Mouse (Mus musculus): ENCODE results near the gene Fam213a. TPM values are rescaled to one million over a fixed set of nuclear protein-coding genes. Genes with fewer than 3 reads are reported as not detected.
A peak's percentile ranks its signal among the peaks of the same experiment; 100 is the strongest.

The Fam213a gene
- polyA plus RNA-seq, 1 experiment from 2014 or later, result 80.5 TPM

GRCm38 (mm10) chr14:40956252-40957146, 57.1 kb downstream of the Fam213a start:
- H3K36me3 ChIP-seq (ENCODE audit: insufficient read depth, low read length), result no peaks in the 10 kb centered on the region
- WGBS, result 24% methylated on average over 13 of the region's 13 CpGs
- peak overlapping the region; percentile 13; the same call in 1 of the 2 replicates for H3K4me2 ChIP-seq (ENCODE audit: low read length)
- peak; percentile 62 for DNase-seq (ENCODE audit: low spot score)
- peak overlapping the region; percentile 82 for H3K27ac ChIP-seq
- H3K9ac ChIP-seq (ENCODE audit: low read depth, low read length), result peak overlapping the region; percentile 19; the same call in 1 of the 2 replicates
- TF ChIP-seq CTCF (IDR thresholded peaks at IDR 0.05; ENCODE audit: low read depth), result peak; percentile 30; the same call in 1 of the 2 replicates
- H3K4me1 ChIP-seq (replicated peaks; ENCODE audit: insufficient read depth, low read length), result peaks cover 68% of the 10 kb centered on the region
- H3K9me3 ChIP-seq (replicated peaks; ENCODE audit: low read length), result no peaks in the 10 kb centered on the region
- H3K27me3 ChIP-seq (ENCODE audit: insufficient read depth, low read length), result no peaks in the 10 kb centered on the region
- no peak overlapping the region for H3K4me3 ChIP-seq (replicated peaks; ENCODE audit: low read depth, low read length)
- peak; percentile 66 for ATAC-seq (replicated peaks; ENCODE audit: low FRiP score, low read depth)

GRCm38 (mm10) chr14:40955596-40956251, 57.9 kb downstream of the Fam213a start:
- ATAC-seq (replicated peaks; ENCODE audit: low FRiP score, low read depth) (no peak), DNase-seq (ENCODE audit: low spot score) (no peak)
- Histone ChIP-seq H3K27me3 (ENCODE audit: insufficient read depth, low read length) (no peaks in the 10 kb centered on the region), H3K9me3 (replicated peaks; ENCODE audit: low read length) (no peaks in the 10 kb centered on the region), H3K9ac (ENCODE audit: low read depth, low read length) (0 out of 2 replicates have a peak overlapping the region, but pooled peaks have one; percentile 19), H3K4me3 (replicated peaks; ENCODE audit: low read depth, low read length) (no peak overlapping the region), H3K4me2 (ENCODE audit: low read length) (peak overlapping the region; percentile 13; the same call in 1 of the 2 replicates), H3K27ac (peak overlapping the region; percentile 82), H3K4me1 (replicated peaks; ENCODE audit: insufficient read depth, low read length) (peaks cover 68% of the 10 kb centered on the region), H3K36me3 (ENCODE audit: insufficient read depth, low read length) (no peaks in the 10 kb centered on the region)
- WGBS, result 29% methylated on average over 10 of the region's 10 CpGs
- TF ChIP-seq CTCF (IDR thresholded peaks at IDR 0.05; ENCODE audit: low read depth), result no peak

- 54% methylated on average over 1 of the region's 1 CpGs for WGBS
- DNase-seq (ENCODE audit: low spot score) (no peak), ATAC-seq (replicated peaks; ENCODE audit: low FRiP score, low read depth) (no peak)
- Histone ChIP-seq H3K9me3 (replicated peaks; ENCODE audit: low read length) (no peaks in the 10 kb centered on the region), H3K4me2 (ENCODE audit: low read length) (no peak overlapping the region), H3K27ac (0 out of 2 replicates have a peak overlapping the region, but pooled peaks have one; percentile 82), H3K36me3 (ENCODE audit: insufficient read depth, low read length) (no peaks in the 10 kb centered on the region), H3K9ac (ENCODE audit: low read depth, low read length) (no peak overlapping the region), H3K27me3 (ENCODE audit: insufficient read depth, low read length) (no peaks in the 10 kb centered on the region), H3K4me1 (replicated peaks; ENCODE audit: insufficient read depth, low read length) (peaks cover 69% of the 10 kb centered on the region), H3K4me3 (replicated peaks; ENCODE audit: low read depth, low read length) (no peak overlapping the region)
- TF ChIP-seq CTCF (IDR thresholded peaks at IDR 0.05; ENCODE audit: low read depth), result no peak
Measured at GRCm38 (mm10) chr14:40955146-40955545, 58.4 kb downstream of the Fam213a start.

- Histone ChIP-seq H3K4me3 (replicated peaks; ENCODE audit: low read depth, low read length) (no peak overlapping the region), H3K36me3 (ENCODE audit: insufficient read depth, low read length) (no peaks in the 10 kb centered on the region), H3K9ac (ENCODE audit: low read depth, low read length) (no peak overlapping the region), H3K27ac (no peak overlapping the region), H3K27me3 (ENCODE audit: insufficient read depth, low read length) (no peaks in the 10 kb centered on the region), H3K4me1 (replicated peaks; ENCODE audit: insufficient read depth, low read length) (peaks cover 63% of the 10 kb centered on the region), H3K4me2 (ENCODE audit: low read length) (no peak overlapping the region), H3K9me3 (replicated peaks; ENCODE audit: low read length) (no peaks in the 10 kb centered on the region)
- no peak for TF ChIP-seq CTCF (IDR thresholded peaks at IDR 0.05; ENCODE audit: low read depth)
- ATAC-seq (replicated peaks; ENCODE audit: low FRiP score, low read depth) (no peak), DNase-seq (ENCODE audit: low spot score) (no peak)
- WGBS, result 59% methylated on average over 5 of the region's 5 CpGs
Measured at GRCm38 (mm10) chr14:40953381-40953780, 60.2 kb downstream of the Fam213a start.

- ATAC-seq (replicated peaks; ENCODE audit: low FRiP score, low read depth) (no peak), DNase-seq (ENCODE audit: low spot score) (no peak)
- Histone ChIP-seq H3K4me1 (replicated peaks; ENCODE audit: insufficient read depth, low read length) (peaks cover 63% of the 10 kb centered on the region), H3K36me3 (ENCODE audit: insufficient read depth, low read length) (no peaks in the 10 kb centered on the region), H3K27me3 (ENCODE audit: insufficient read depth, low read length) (no peaks in the 10 kb centered on the region), H3K9me3 (replicated peaks; ENCODE audit: low read length) (no peaks in the 10 kb centered on the region), H3K4me3 (replicated peaks; ENCODE audit: low read depth, low read length) (no peak overlapping the region), H3K27ac (no peak overlapping the region), H3K4me2 (ENCODE audit: low read length) (no peak overlapping the region), H3K9ac (ENCODE audit: low read depth, low read length) (no peak overlapping the region)
- no peak for TF ChIP-seq CTCF (IDR thresholded peaks at IDR 0.05; ENCODE audit: low read depth)
- WGBS, result 45% methylated on average over 2 of the region's 2 CpGs
Measured at GRCm38 (mm10) chr14:40952715-40953114, 60.9 kb downstream of the Fam213a start.

- Histone ChIP-seq H3K27me3 (ENCODE audit: insufficient read depth, low read length) (no peaks in the 10 kb centered on the region), H3K9ac (ENCODE audit: low read depth, low read length) (no peak overlapping the region), H3K4me3 (replicated peaks; ENCODE audit: low read depth, low read length) (no peak overlapping the region), H3K4me2 (ENCODE audit: low read length) (no peak overlapping the region), H3K36me3 (ENCODE audit: insufficient read depth, low read length) (no peaks in the 10 kb centered on the region), H3K27ac (no peak overlapping the region), H3K4me1 (replicated peaks; ENCODE audit: insufficient read depth, low read length) (peaks cover 60% of the 10 kb centered on the region), H3K9me3 (replicated peaks; ENCODE audit: low read length) (no peaks in the 10 kb centered on the region)
- 80% methylated on average over 3 of the region's 3 CpGs for WGBS
- ATAC-seq (replicated peaks; ENCODE audit: low FRiP score, low read depth), result no peak
- DNase-seq (ENCODE audit: low spot score), result no peak
- TF ChIP-seq CTCF (IDR thresholded peaks at IDR 0.05; ENCODE audit: low read depth), result no peak
Measured at GRCm38 (mm10) chr14:40952301-40952700, 61.3 kb downstream of the Fam213a start.

All from kidney, postnatal 0 days (tissue).